Mouse (Mus musculus): ENCODE measurements around the gene 2510039O18Rik.

- no peak for TF ChIP-seq CTCF (conservative IDR thresholded peaks at IDR 0.05; ENCODE audit: low read length)
- TF ChIP-seq NANOG (IDR thresholded peaks at IDR 0.05; ENCODE audit: borderline replicate concordance, low read length): no peak
Measured at GRCm38 (mm10) chr4:147930946-147931345, 9.7 kb upstream of the 2510039O18Rik start.
